Mouse (Mus musculus) small intestine, adult 2 months (tissue): ENCODE measurements at regions not wholly inside any gene's neighbourhood (a gene's known extent, or its start where the extent isn't known, plus 50 kb on each side); places are given as distances from the start of the nearest gene placed in this dataset.

Experiments used
- H3K27ac ChIP-seq: fragments of 200-500 bp; 2 replicates; pipeline ENCODE4 v1.5.1; 2012; ENCODE audit warnings: low read depth, low read length, control low read depth, inconsistent platforms; ENCODE audit not compliant: insufficient read depth
- H3K27me3 ChIP-seq: fragments of 200-500 bp; 2 replicates; pipeline ENCODE4 v1.6.1; 2012; ENCODE audit warnings: mild to moderate bottlenecking, moderate library complexity, low read length, inconsistent platforms; ENCODE audit not compliant: control insufficient read depth, insufficient read depth
- H3K36me3 ChIP-seq: fragments of 200-500 bp; 2 replicates; pipeline ENCODE4 v1.6.1; 2012; ENCODE audit warnings: mild to moderate bottlenecking, low read length, control low read depth, inconsistent platforms; ENCODE audit not compliant: control insufficient read depth, insufficient read depth
- H3K4me1 ChIP-seq: fragments of 200-500 bp; 2 replicates; pipeline ENCODE4 v1.6.1; 2012; ENCODE audit warnings: low read length, inconsistent platforms, mixed read lengths; ENCODE audit not compliant: control insufficient read depth, insufficient read depth, insufficient read length
- H3K4me3 ChIP-seq: fragments of 200-500 bp; 2 replicates; pipeline ENCODE4 v1.5.1; 2012; ENCODE audit warnings: low read depth, mild to moderate bottlenecking, control low read depth, inconsistent platforms, low read length, moderate library complexity
- CTCF ChIP-seq: fragments of 200-500 bp; IDR thresholded peaks from 2 replicates; pipeline ENCODE4 v1.5.1; 2012; ENCODE audit warnings: low read depth, mild to moderate bottlenecking, control low read depth, inconsistent platforms, low read length, moderate library complexity, mixed read lengths; ENCODE audit not compliant: insufficient replicate concordance, insufficient read length; ENCODE audit errors: extremely low read depth
- POLR2A ChIP-seq: fragments of 200-500 bp; IDR thresholded peaks from 2 replicates; pipeline ENCODE4 v1.6.1; 2012; ENCODE audit warnings: low read depth, mild to moderate bottlenecking, control low read depth, inconsistent platforms, low read length, moderate library complexity
- WGBS: fragments of 180-500 bp; shearing (Covaris S2); methylation state at CpG from one replicate; pipeline ENCODE4 v1.1.7; 2018; 5-methylcytosine and 5-hydroxymethylcytosine counted together

DNA sequence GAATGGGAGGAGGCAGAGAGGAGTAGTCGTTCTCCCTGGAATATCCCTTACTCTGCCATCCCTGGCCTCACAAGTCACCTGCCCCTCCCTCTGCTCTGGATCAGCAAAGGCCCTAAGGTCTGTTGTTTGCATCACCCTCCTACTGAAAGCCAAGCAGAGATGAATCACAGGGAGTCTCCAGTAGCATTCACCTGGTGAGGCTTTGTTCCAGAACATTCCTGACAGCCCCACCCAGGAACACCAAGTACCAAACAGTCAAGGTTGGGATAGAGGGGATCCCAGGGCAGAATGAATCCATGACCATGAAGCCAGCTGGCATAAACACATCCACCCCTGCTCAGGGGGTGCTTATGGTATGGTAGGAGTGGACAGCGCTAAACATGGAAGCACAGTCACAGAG lies 67.4 kb upstream of the Hdhd5 start:
- 61% methylated on average over 2 of the region's 2 CpGs for WGBS
- H3K36me3 ChIP-seq, result no peaks in the 10 kb centered on the region
- no peak overlapping the region for H3K27ac ChIP-seq
- H3K4me3 ChIP-seq, result no peak overlapping the region
- TF ChIP-seq POLR2A (no peak), CTCF (no peak)
- no peaks in the 10 kb centered on the region; the same call in 1 of the 2 replicates for H3K4me1 ChIP-seq
- H3K27me3 ChIP-seq, result no peaks in the 10 kb centered on the region

DNA sequence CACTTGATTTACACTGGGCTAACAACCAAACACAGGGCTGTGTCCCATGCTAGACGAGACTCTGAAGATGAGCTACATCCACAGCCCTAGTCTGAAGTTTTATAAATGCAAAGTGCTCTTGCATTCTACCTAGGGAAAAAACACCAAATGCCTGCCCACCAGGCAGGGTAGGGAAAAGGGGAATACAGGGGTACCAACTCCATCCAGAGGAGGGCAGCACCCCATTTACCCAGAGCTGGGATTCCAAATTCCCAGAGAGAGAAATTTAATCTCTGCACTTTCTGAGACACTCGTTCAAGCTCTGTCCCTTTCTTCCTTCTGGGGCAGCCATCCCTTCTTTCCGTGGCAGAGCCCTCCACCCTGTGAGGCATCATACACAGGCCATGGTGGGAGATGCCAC lies 66.8 kb upstream of the Hdhd5 start:
- 31% methylated on average over 3 of the region's 3 CpGs for WGBS
- no peak overlapping the region for H3K27ac ChIP-seq
- no peaks in the 10 kb centered on the region for H3K36me3 ChIP-seq

DNA sequence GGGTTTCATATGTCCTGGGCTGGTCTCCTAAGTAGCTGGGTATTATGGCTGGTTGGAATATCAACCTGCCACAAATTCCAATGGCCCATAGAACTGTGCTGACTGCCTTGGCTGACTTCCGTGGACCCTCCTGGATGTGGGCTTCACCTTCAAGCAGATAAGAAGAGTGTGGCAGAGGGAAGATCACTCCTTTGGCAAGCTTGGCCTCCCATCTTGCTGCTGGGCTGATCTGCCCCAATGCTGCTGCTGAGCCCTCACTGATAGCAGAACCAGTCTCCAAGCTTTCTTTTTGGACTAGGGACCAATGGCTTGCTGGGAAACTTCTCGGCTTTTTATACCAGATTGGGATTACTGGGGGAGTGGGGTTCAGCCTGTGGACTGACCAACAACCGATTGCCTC lies 65.6 kb upstream of the Hdhd5 start:
- Histone ChIP-seq H3K36me3 (no peaks in the 10 kb centered on the region), H3K27ac (no peak overlapping the region), H3K4me3 (no peak overlapping the region), H3K4me1 (no peaks in the 10 kb centered on the region; the same call in 1 of the 2 replicates), H3K27me3 (no peaks in the 10 kb centered on the region)
- WGBS, result 78% methylated on average over 3 of the region's 3 CpGs
- TF ChIP-seq CTCF (no peak), POLR2A (no peak)

More for the DNA sequence above, 66.8 kb upstream of the Hdhd5 start:
- TF ChIP-seq POLR2A (no peak), CTCF (no peak)
- H3K4me3 ChIP-seq, result no peak overlapping the region
- H3K27me3 ChIP-seq, result no peaks in the 10 kb centered on the region
- no peaks in the 10 kb centered on the region; the same call in 1 of the 2 replicates for H3K4me1 ChIP-seq

DNA sequence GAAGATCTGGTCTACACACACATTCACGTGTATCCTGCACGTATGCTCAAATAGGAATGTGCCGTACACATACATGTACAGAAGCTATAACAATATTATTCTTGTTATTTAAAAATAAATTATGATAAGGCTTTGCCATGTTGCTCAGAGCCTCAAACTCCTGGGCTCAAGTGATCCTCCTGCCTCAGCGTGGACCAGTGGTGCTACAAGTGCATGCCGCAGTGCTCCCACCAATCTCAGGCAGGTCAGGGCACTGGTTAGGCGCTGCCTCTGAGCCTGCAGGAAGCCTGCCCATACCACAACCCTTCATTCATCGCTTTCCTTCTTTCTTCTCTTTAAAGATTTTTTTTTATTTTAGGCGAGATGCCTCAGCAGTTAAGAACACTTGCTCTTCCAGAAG lies 63.3 kb upstream of the Hdhd5 start:
- no peaks in the 10 kb centered on the region for H3K36me3 ChIP-seq
- no peaks in the 10 kb centered on the region; the same call in 1 of the 2 replicates for H3K4me1 ChIP-seq
- H3K4me3 ChIP-seq, result no peak overlapping the region
- no peak for TF ChIP-seq POLR2A
- TF ChIP-seq CTCF, result no peak
- 91% methylated on average over 8 of the region's 8 CpGs for WGBS
- no peaks in the 10 kb centered on the region for H3K27me3 ChIP-seq
- H3K27ac ChIP-seq, result no peak overlapping the region

DNA sequence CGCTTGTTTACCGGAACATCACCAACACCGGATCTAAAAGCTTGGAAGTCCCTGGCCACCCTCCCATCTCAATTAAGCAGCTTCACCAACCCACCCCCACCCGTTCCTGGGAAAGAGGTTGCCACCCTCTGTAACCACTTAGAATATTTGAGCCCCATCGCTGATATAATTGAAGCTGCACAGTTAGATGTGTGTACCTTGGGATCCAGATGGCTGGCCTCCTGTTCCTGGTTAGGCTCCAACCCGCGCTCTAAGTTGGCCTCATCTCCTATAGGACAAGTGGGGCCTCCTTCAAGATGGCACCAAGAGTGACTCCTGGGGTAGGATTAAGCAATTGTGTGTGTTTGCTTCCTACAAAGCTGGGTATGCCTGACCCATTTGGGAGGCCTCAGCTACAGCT lies 61.6 kb upstream of the Hdhd5 start:
- Histone ChIP-seq H3K27ac (no peak overlapping the region), H3K27me3 (no peaks in the 10 kb centered on the region), H3K36me3 (no peaks in the 10 kb centered on the region), H3K4me1 (no peaks in the 10 kb centered on the region; the same call in 1 of the 2 replicates), H3K4me3 (no peak overlapping the region)
- no peak for TF ChIP-seq POLR2A
- no peak for TF ChIP-seq CTCF
- WGBS, result 57% methylated on average over 7 of the region's 7 CpGs

DNA sequence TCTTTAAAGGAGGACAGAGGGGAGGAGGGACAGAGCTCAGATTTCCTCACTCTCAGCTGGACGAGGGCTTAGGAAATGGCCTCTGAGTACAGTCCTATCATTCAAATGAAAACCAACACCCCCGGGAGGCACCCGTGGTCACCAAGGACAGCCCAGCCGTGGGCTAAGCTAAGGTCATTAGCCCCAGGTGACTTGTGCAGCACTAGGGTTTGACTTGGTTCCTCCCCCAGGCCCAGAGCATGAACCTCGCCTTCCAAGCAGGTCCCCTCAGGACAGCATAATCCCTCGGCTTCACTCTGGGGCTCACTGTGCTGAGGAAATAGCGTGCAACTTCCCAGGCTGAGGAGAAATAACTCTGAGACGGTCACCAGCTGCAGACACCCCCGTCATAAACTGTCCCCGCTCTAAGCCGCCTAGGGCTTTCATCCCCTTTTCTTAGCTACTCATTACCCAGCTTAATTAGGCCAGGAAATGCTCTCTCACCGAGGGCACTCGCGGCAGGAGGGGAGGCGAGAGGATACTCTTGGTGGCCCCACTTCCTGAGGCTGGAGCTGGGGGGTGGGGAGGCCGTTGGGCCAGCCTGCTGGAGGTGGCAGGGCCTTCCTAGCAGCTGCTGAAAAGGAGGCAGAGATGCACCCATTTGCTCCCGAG lies 61.0 kb upstream of the Hdhd5 start:
- no peak for TF ChIP-seq POLR2A
- no peak for TF ChIP-seq CTCF
- no peak overlapping the region for H3K27ac ChIP-seq
- H3K4me3 ChIP-seq, result no peak overlapping the region
- H3K4me1 ChIP-seq, result no peaks in the 10 kb centered on the region; the same call in 1 of the 2 replicates
- H3K27me3 ChIP-seq, result no peaks in the 10 kb centered on the region
- no peaks in the 10 kb centered on the region for H3K36me3 ChIP-seq
- WGBS, result 9% methylated on average over 17 of the region's 17 CpGs

DNA sequence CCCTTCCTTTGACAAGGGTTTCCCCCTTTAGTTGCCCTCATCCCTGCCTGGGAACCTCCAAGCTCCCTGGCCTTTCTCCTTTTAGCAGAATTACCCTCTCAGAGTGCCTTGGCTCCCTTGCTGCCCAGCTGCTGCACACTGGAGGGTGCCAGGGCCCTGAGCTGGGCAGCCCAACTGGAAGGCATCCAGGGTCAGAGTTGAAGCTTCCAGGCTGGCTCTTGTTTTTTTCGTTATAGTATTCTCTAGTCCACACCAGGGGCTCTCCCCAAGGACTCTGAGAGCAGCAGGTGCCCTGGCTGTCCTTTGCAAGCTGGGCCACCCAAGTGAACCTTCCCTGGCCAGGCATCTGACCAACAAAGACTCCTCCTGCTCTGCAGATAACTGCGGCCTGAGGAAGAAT lies 59.1 kb upstream of the Hdhd5 start:
- Histone ChIP-seq H3K27me3 (no peaks in the 10 kb centered on the region), H3K4me3 (no peak overlapping the region), H3K4me1 (no peaks in the 10 kb centered on the region; the same call in 1 of the 2 replicates), H3K27ac (no peak overlapping the region), H3K36me3 (no peaks in the 10 kb centered on the region)
- TF ChIP-seq CTCF (no peak), POLR2A (no peak)
- WGBS, result 83% methylated on average over 2 of the region's 2 CpGs
